In genomic region chr10:83224999-83225398, GRCm38 (mm10) we compare ENCODE assay signal across 9 mouse cellular contexts.
DNase-seq lines count a peak whose midpoint lies in the region; ATAC-seq and TF ChIP-seq lines count a peak whose summit lies in the region.
"Had no signal": no experiment of that assay in that cellular context is flagged by ENCODE, and none has a peak within 500 bp of the region (broad histone marks: within the 10 kb centered on the region; RNA-seq: fewer than 3 reads in every experiment).

No protein-coding gene starts in this region.

- no peaks in the 10 kb centered on the region for H3K9me3 ChIP-seq in forebrain, postnatal 0 days (ENCODE audit: low read length)
- no peaks in the 10 kb centered on the region for H3K9me3 ChIP-seq in forebrain, embryonic 15.5 days
- no peaks in the 10 kb centered on the region for H3K9me3 ChIP-seq in midbrain, embryonic 10.5 days (replicated peaks)
- no peaks in the 10 kb centered on the region for H3K9me3 ChIP-seq in midbrain, embryonic 13.5 days
- H3K9me3 ChIP-seq in lung, embryonic 14.5 days (ENCODE audit: low read depth, low read length), result no peaks in the 10 kb centered on the region

- DNase-seq in forebrain, postnatal 0 days, result peak; percentile 62
- peak; percentile 48 for DNase-seq in midbrain, embryonic 10.5 days (ENCODE audit: low spot score)
- DNase-seq in brain, adult 2 months (ENCODE audit: low read depth, low spot score), result peak; percentile 54
- peak; percentile 74 for DNase-seq in lung, embryonic 14.5 days
- no peak for DNase-seq in left cerebral cortex, postnatal 36 days (ENCODE audit: low spot score in 2 of 2)
- DNase-seq in adrenal gland, adult (ENCODE audit: inconsistent age in 2 of 2, low spot score in 1 of 2), result no peak

- no peak overlapping the region for H3K4me3 ChIP-seq in forebrain, postnatal 0 days (ENCODE audit: low read depth, low read length)
- H3K4me3 ChIP-seq in forebrain, embryonic 15.5 days, result no peak overlapping the region
- H3K4me3 ChIP-seq in midbrain, embryonic 10.5 days, result no peak overlapping the region
- no peak overlapping the region for H3K4me3 ChIP-seq in midbrain, embryonic 13.5 days (replicated peaks)
- no peak overlapping the region for H3K4me3 ChIP-seq in lung, embryonic 14.5 days (ENCODE audit: low read depth, low read length)
- H3K4me3 ChIP-seq: myocyte had no signal

- no peak overlapping the region for H3K4me2 ChIP-seq in forebrain, postnatal 0 days (ENCODE audit: low read depth)
- no peak overlapping the region for H3K4me2 ChIP-seq in forebrain, embryonic 15.5 days (replicated peaks)
- no peak overlapping the region for H3K4me2 ChIP-seq in midbrain, embryonic 13.5 days (replicated peaks)
- H3K4me2 ChIP-seq in lung, embryonic 14.5 days, result no peak overlapping the region

- H3K9ac ChIP-seq in forebrain, postnatal 0 days, result no peak overlapping the region
- H3K9ac ChIP-seq in forebrain, embryonic 15.5 days (replicated peaks), result no peak overlapping the region
- no peak overlapping the region for H3K9ac ChIP-seq in midbrain, embryonic 13.5 days (replicated peaks)
- no peak overlapping the region for H3K9ac ChIP-seq in lung, embryonic 14.5 days

- intact Hi-C loops in left cerebral cortex, postnatal 36 days (cut with DNase I), result no loop called here

- peak; percentile 70 for TF ChIP-seq CTCF in forebrain, postnatal 0 days (IDR thresholded peaks at IDR 0.05; ENCODE audit: low read depth)
- peak; percentile 75 for TF ChIP-seq CTCF in lung, embryonic 14.5 days (IDR thresholded peaks at IDR 0.05; ENCODE audit: low read depth)

- no peaks in the 10 kb centered on the region for H3K36me3 ChIP-seq in forebrain, postnatal 0 days (ENCODE audit: insufficient read depth)
- no peaks in the 10 kb centered on the region for H3K36me3 ChIP-seq in forebrain, embryonic 15.5 days
- no peaks in the 10 kb centered on the region for H3K36me3 ChIP-seq in midbrain, embryonic 10.5 days
- H3K36me3 ChIP-seq in midbrain, embryonic 13.5 days, result no peaks in the 10 kb centered on the region
- no peaks in the 10 kb centered on the region for H3K36me3 ChIP-seq in lung, embryonic 14.5 days (ENCODE audit: insufficient read depth)

- no peaks in the 10 kb centered on the region for H3K4me1 ChIP-seq in forebrain, postnatal 0 days (ENCODE audit: insufficient read depth)
- H3K4me1 ChIP-seq in forebrain, embryonic 15.5 days, result no peaks in the 10 kb centered on the region; the same call in 1 of the 2 replicates
- H3K4me1 ChIP-seq in midbrain, embryonic 10.5 days, result no peaks in the 10 kb centered on the region
- H3K4me1 ChIP-seq in midbrain, embryonic 13.5 days (replicated peaks), result no peaks in the 10 kb centered on the region
- H3K4me1 ChIP-seq in lung, embryonic 14.5 days (ENCODE audit: insufficient read depth), result no peaks in the 10 kb centered on the region

- no peak overlapping the region for H3K27ac ChIP-seq in forebrain, postnatal 0 days (ENCODE audit: low read depth, low read length)
- no peak overlapping the region for H3K27ac ChIP-seq in forebrain, embryonic 15.5 days (replicated peaks)
- H3K27ac ChIP-seq in midbrain, embryonic 10.5 days (replicated peaks), result no peak overlapping the region
- no peak overlapping the region for H3K27ac ChIP-seq in midbrain, embryonic 13.5 days
- H3K27ac ChIP-seq in lung, embryonic 14.5 days (ENCODE audit: low read depth), result no peak overlapping the region

- peak; percentile 42; the same call in 1 of the 2 replicates for ATAC-seq in forebrain, postnatal 0 days
- ATAC-seq in forebrain, embryonic 15.5 days (replicated peaks), result no peak
- no peak for ATAC-seq in midbrain, embryonic 13.5 days
- ATAC-seq in lung, embryonic 14.5 days (ENCODE audit: insufficient read depth), result no peak

- no peaks in the 10 kb centered on the region for H3K27me3 ChIP-seq in forebrain, postnatal 0 days (ENCODE audit: insufficient read depth, low read length)
- H3K27me3 ChIP-seq in forebrain, embryonic 15.5 days, result no peaks in the 10 kb centered on the region
- H3K27me3 ChIP-seq in midbrain, embryonic 10.5 days (ENCODE audit: low read depth, poor library complexity, severe bottlenecking), result no peaks in the 10 kb centered on the region
- H3K27me3 ChIP-seq in midbrain, embryonic 13.5 days, result no peaks in the 10 kb centered on the region
- H3K27me3 ChIP-seq in lung, embryonic 14.5 days (ENCODE audit: insufficient read depth, low read length), result no peaks in the 10 kb centered on the region

- 43% methylated on average over 3 of the region's 3 CpGs for WGBS in forebrain, postnatal 0 days
- WGBS in forebrain, embryonic 15.5 days, result 48% methylated on average over 3 of the region's 3 CpGs
- WGBS in midbrain, embryonic 10.5 days, result 45% methylated on average over 3 of the region's 3 CpGs
- whole genome bisulfite sequencing in midbrain, embryonic 13.5 days, result 52% methylated on average over 3 of the region's 3 CpGs
- 34% methylated on average over 3 of the region's 3 CpGs for WGBS in lung, embryonic 14.5 days

Comparison
In these comparisons a context has a peak if more than half of its experiments do, and no peak if none do; other contexts are left out.
1. DNase-seq: peak in forebrain, postnatal 0 days (single experiment), midbrain, embryonic 10.5 days (single experiment), brain, adult 2 months (single experiment) and lung, embryonic 14.5 days (single experiment); none in left cerebral cortex, postnatal 36 days (0 of 2) and adrenal gland, adult (0 of 2).